Mouse (Mus musculus): ENCODE results near the gene Atp6v1g3.

The Atp6v1g3 gene

GRCm38 (mm10) chr1:138289455-138290425 is 16.2 kb downstream of the Atp6v1g3 start:
- no peak for DNase-seq (ENCODE audit: low spot score)

- no peak for DNase-seq (ENCODE audit: low spot score)
These were observed 17.9 kb downstream of the Atp6v1g3 start for GRCm38 (mm10) chr1:138291463-138291862.

GRCm38 (mm10) chr1:138294487-138294886 is 20.9 kb downstream of the Atp6v1g3 start:
- no peak for DNase-seq (ENCODE audit: low spot score)

GRCm38 (mm10) chr1:138298156-138298555 is 24.6 kb downstream of the Atp6v1g3 start:
- no peak for DNase-seq (ENCODE audit: low spot score)

GRCm38 (mm10) chr1:138299576-138299975 is 26.0 kb downstream of the Atp6v1g3 start:
- no peak for DNase-seq (ENCODE audit: low spot score)

GRCm38 (mm10) chr1:138301920-138302319 is 28.4 kb downstream of the Atp6v1g3 start:
- DNase-seq (ENCODE audit: low spot score) = no peak

- DNase-seq (ENCODE audit: low spot score) = no peak
These were observed 29.2 kb downstream of the Atp6v1g3 start for GRCm38 (mm10) chr1:138302756-138303155.

GRCm38 (mm10) chr1:138303296-138303695 is 29.8 kb downstream of the Atp6v1g3 start:
- no peak for DNase-seq (ENCODE audit: low spot score)

GRCm38 (mm10) chr1:138304141-138304915 is 30.8 kb downstream of the Atp6v1g3 start:
- no peak for DNase-seq (ENCODE audit: low spot score)

- no peak for DNase-seq (ENCODE audit: low spot score)
These were observed 49.1 kb downstream of the Atp6v1g3 start for GRCm38 (mm10) chr1:138322657-138323056.

GRCm38 (mm10) chr1:138323076-138323630 is 49.6 kb downstream of the Atp6v1g3 start:
- DNase-seq (ENCODE audit: low spot score) = no peak

GRCm38 (mm10) chr1:138326091-138326490 is 52.6 kb downstream of the Atp6v1g3 start:
- no peak for DNase-seq (ENCODE audit: low spot score)

GRCm38 (mm10) chr1:138326566-138326965 is 53.0 kb downstream of the Atp6v1g3 start:
- DNase-seq (ENCODE audit: low spot score) = no peak

GRCm38 (mm10) chr1:138327466-138328245 is 54.1 kb downstream of the Atp6v1g3 start:
- DNase-seq (ENCODE audit: low spot score) = no peak

GRCm38 (mm10) chr1:138328320-138328719 is 54.8 kb downstream of the Atp6v1g3 start:
- no peak for DNase-seq (ENCODE audit: low spot score)

- no peak for DNase-seq (ENCODE audit: low spot score)
These were observed 57.0 kb downstream of the Atp6v1g3 start for GRCm38 (mm10) chr1:138330556-138330955.

GRCm38 (mm10) chr1:138331596-138331995 is 58.1 kb downstream of the Atp6v1g3 start:
- DNase-seq (ENCODE audit: low spot score) = no peak

GRCm38 (mm10) chr1:138334701-138335100 is 61.2 kb downstream of the Atp6v1g3 start:
- DNase-seq (ENCODE audit: low spot score) = no peak

GRCm38 (mm10) chr1:138337417-138337816 is 63.9 kb downstream of the Atp6v1g3 start:
- DNase-seq (ENCODE audit: low spot score) = no peak
